Mouse (Mus musculus) intestine, embryonic 16.5 days (tissue): ENCODE results near the gene Galnt4. TPM values are rescaled to one million over a fixed set of nuclear protein-coding genes. Genes with fewer than 3 reads are reported as not detected.
"Not testable (repeated sequence)": the region's sequence is repeated elsewhere in the genome, so short reads cannot be mapped to it uniquely, and the experiment has no call there.

Source experiments
- ATAC-seq: fragments of 200-750 bp; cut with Nextera tagmentation; 2 replicates; pipeline ENCODE4 v1.8.0; 2017; ENCODE audit warnings: moderate TSS enrichment, moderate library complexity
- H3K27ac ChIP-seq: fragments of 300-500 bp; sonication (generic); 2 replicates; pipeline ENCODE4 v1.5.1; 2014; ENCODE audit warnings: mild to moderate bottlenecking, low read length
- H3K27me3 ChIP-seq: fragments of 300-500 bp; sonication (generic); replicated peaks from 2 replicates; pipeline ENCODE4 v1.6.1; 2014; ENCODE audit warnings: low read length, control low read depth, mixed read lengths; ENCODE audit not compliant: control insufficient read depth, insufficient read depth
- H3K36me3 ChIP-seq: fragments of 300-500 bp; sonication (generic); 2 replicates; pipeline ENCODE4 v1.6.1; 2014; ENCODE audit warnings: low read length, control low read depth; ENCODE audit not compliant: control insufficient read depth, insufficient read depth
- H3K4me1 ChIP-seq: fragments of 300-500 bp; sonication (generic); 2 replicates; pipeline ENCODE4 v1.6.1; 2014; ENCODE audit warnings: low read length, control low read depth, mixed read lengths; ENCODE audit not compliant: control insufficient read depth, insufficient read depth
- H3K4me2 ChIP-seq: fragments of 300-500 bp; sonication (generic); 2 replicates; pipeline ENCODE4 v1.6.1; 2014; ENCODE audit warnings: low read depth, low read length, control low read depth
- H3K4me3 ChIP-seq: fragments of 300-500 bp; sonication (generic); 2 replicates; pipeline ENCODE4 v1.5.1; 2014; ENCODE audit warnings: mild to moderate bottlenecking, low read length
- H3K9ac ChIP-seq: fragments of 300-500 bp; sonication (generic); 2 replicates; pipeline ENCODE4 v1.6.1; 2014; ENCODE audit warnings: low read depth, low read length
- H3K9me3 ChIP-seq: fragments of 300-500 bp; sonication (generic); 2 replicates; pipeline ENCODE4 v1.6.1; 2016; ENCODE audit warnings: low read length, control low read depth; ENCODE audit not compliant: control insufficient read depth
- WGBS: fragments of 180-500 bp; shearing (Covaris S2); extraction: QIAGEN DNeasy Blood & Tissue Kit; methylation state at CpG from one replicate; pipeline ENCODE4 v1.1.7; 2014; 5-methylcytosine and 5-hydroxymethylcytosine counted together
- polyA plus RNA-seq: library from polyadenylated mRNA; unstranded; fragments of >200 nt; fragmentation: Nextera tagmentation; extraction: Ambion mirVana; gene quantifications from 2 replicates; pipeline ENCODE4 v1.2.1, GENCODE M21; 2015

The Galnt4 gene
- polyA plus RNA-seq, 1 experiment from 2014 or later: 19.3 TPM

- H3K4me1 ChIP-seq: peaks cover 15% of the 10 kb centered on the region
- H3K4me3 ChIP-seq: no peak overlapping the region
- no peaks in the 10 kb centered on the region for H3K36me3 ChIP-seq
- WGBS: 59% methylated on average over 5 of the region's 5 CpGs
- H3K4me2 ChIP-seq: no peak overlapping the region
- no peak overlapping the region for H3K9ac ChIP-seq
- no peak overlapping the region for H3K27ac ChIP-seq
- ATAC-seq: no peak
- no peaks in the 10 kb centered on the region for H3K27me3 ChIP-seq
- H3K9me3 ChIP-seq: no peaks in the 10 kb centered on the region; the same call in 1 of the 2 replicates
These were observed 28.4 kb downstream of the Galnt4 start for GRCm38 (mm10) chr10:99136337-99136736.

- H3K9me3 ChIP-seq: no peaks in the 10 kb centered on the region
- WGBS: 63% methylated on average over 8 of the region's 8 CpGs
These were observed 37.7 kb downstream of the Galnt4 start for GRCm38 (mm10) chr10:99145611-99146010.

GRCm38 (mm10) chr10:99146596-99146995 lies 38.6 kb downstream of the Galnt4 start:
- Histone ChIP-seq H3K27me3 (no peaks in the 10 kb centered on the region), H3K9me3 (no peaks in the 10 kb centered on the region), H3K36me3 (no peaks in the 10 kb centered on the region), H3K4me2 (no peak overlapping the region), H3K4me3 (no peak overlapping the region), H3K27ac (no peak overlapping the region), H3K9ac (no peak overlapping the region), H3K4me1 (no peaks in the 10 kb centered on the region)
- WGBS: 91% methylated on average over 8 of the region's 8 CpGs
- ATAC-seq: no peak

More at GRCm38 (mm10) chr10:99145611-99146010, 37.7 kb downstream of the Galnt4 start:
- no peak overlapping the region for H3K4me2 ChIP-seq
- no peak overlapping the region for H3K27ac ChIP-seq
- ATAC-seq: peak; percentile 23; the same call in 1 of the 2 replicates
- H3K27me3 ChIP-seq: no peaks in the 10 kb centered on the region
- H3K4me3 ChIP-seq: no peak overlapping the region
- H3K9ac ChIP-seq: no peak overlapping the region
- no peaks in the 10 kb centered on the region for H3K36me3 ChIP-seq
- no peaks in the 10 kb centered on the region for H3K4me1 ChIP-seq

- Histone ChIP-seq H3K36me3 (no peaks in the 10 kb centered on the region), H3K9ac (no peak overlapping the region), H3K4me2 (no peak overlapping the region), H3K27ac (no peak overlapping the region), H3K27me3 (no peaks in the 10 kb centered on the region), H3K4me1 (no peaks in the 10 kb centered on the region), H3K4me3 (no peak overlapping the region), H3K9me3 (no peaks in the 10 kb centered on the region)
- WGBS: 96% methylated on average over 6 of the region's 6 CpGs
- no peak for ATAC-seq
These were observed 42.1 kb downstream of the Galnt4 start for GRCm38 (mm10) chr10:99150016-99150415.

GRCm38 (mm10) chr10:99151580-99151979 lies 43.6 kb downstream of the Galnt4 start:
- 98% methylated on average over 1 of the region's 1 CpGs for WGBS
- no peaks in the 10 kb centered on the region for H3K27me3 ChIP-seq
- H3K9me3 ChIP-seq: no peaks in the 10 kb centered on the region
- no peak overlapping the region for H3K27ac ChIP-seq
- H3K4me3 ChIP-seq: no peak overlapping the region
- no peaks in the 10 kb centered on the region for H3K36me3 ChIP-seq
- H3K4me2 ChIP-seq: no peak overlapping the region
- H3K9ac ChIP-seq: no peak overlapping the region
- H3K4me1 ChIP-seq: no peaks in the 10 kb centered on the region
- no peak for ATAC-seq

- Histone ChIP-seq H3K9ac (no peak overlapping the region), H3K27ac (no peak overlapping the region), H3K4me1 (no peaks in the 10 kb centered on the region), H3K9me3 (no peaks in the 10 kb centered on the region), H3K4me3 (no peak overlapping the region), H3K4me2 (no peak overlapping the region), H3K27me3 (no peaks in the 10 kb centered on the region), H3K36me3 (no peaks in the 10 kb centered on the region)
- ATAC-seq: no peak
- WGBS: 88% methylated on average over 6 of the region's 6 CpGs
These were observed 44.1 kb downstream of the Galnt4 start for GRCm38 (mm10) chr10:99152063-99152462.

- Histone ChIP-seq H3K9me3 (no peaks in the 10 kb centered on the region), H3K4me3 (no peak overlapping the region), H3K27me3 (no peaks in the 10 kb centered on the region), H3K36me3 (0 out of 2 replicates have a peak, but pooled peaks cover 2% of the 10 kb centered on the region), H3K4me1 (no peaks in the 10 kb centered on the region), H3K4me2 (no peak overlapping the region), H3K27ac (no peak overlapping the region), H3K9ac (no peak overlapping the region)
- no peak for ATAC-seq
- 65% methylated on average over 8 of the region's 8 CpGs for WGBS
These were observed 46.7 kb downstream of the Galnt4 start for GRCm38 (mm10) chr10:99154635-99155034.

GRCm38 (mm10) chr10:99156808-99157207 lies 48.8 kb downstream of the Galnt4 start:
- WGBS: 93% methylated on average over 5 of the region's 5 CpGs
- Histone ChIP-seq H3K4me2 (no peak overlapping the region), H3K27me3 (no peaks in the 10 kb centered on the region), H3K27ac (no peak overlapping the region), H3K9ac (no peak overlapping the region), H3K9me3 (no peaks in the 10 kb centered on the region), H3K36me3 (0 out of 2 replicates have a peak, but pooled peaks cover 2% of the 10 kb centered on the region), H3K4me1 (no peaks in the 10 kb centered on the region), H3K4me3 (no peak overlapping the region)
- no peak for ATAC-seq

GRCm38 (mm10) chr10:99157697-99158096 lies 49.7 kb downstream of the Galnt4 start:
- H3K9me3 ChIP-seq, H3K4me2 ChIP-seq, H3K27me3 ChIP-seq, ATAC-seq, H3K27ac ChIP-seq, H3K4me1 ChIP-seq, H3K36me3 ChIP-seq, H3K9ac ChIP-seq, H3K4me3 ChIP-seq: not testable (repeated sequence)
- WGBS: 93% methylated on average over 10 of the region's 10 CpGs

GRCm38 (mm10) chr10:99161987-99162582 lies 54.1 kb downstream of the Galnt4 start:
- H3K36me3 ChIP-seq: 0 out of 2 replicates have a peak, but pooled peaks cover 2% of the 10 kb centered on the region
- no peaks in the 10 kb centered on the region for H3K27me3 ChIP-seq
- H3K9ac ChIP-seq: no peak overlapping the region
- H3K27ac ChIP-seq: no peak overlapping the region
- no peak overlapping the region for H3K4me2 ChIP-seq
- no peaks in the 10 kb centered on the region for H3K9me3 ChIP-seq
- 44% methylated on average over 8 of the region's 8 CpGs for WGBS
- H3K4me1 ChIP-seq: peaks cover 10% of the 10 kb centered on the region
- H3K4me3 ChIP-seq: no peak overlapping the region
- ATAC-seq: no peak
